Mouse (Mus musculus) G1E (cell line): ENCODE data around the gene Cyp2d26. TPM values are rescaled to one million over a fixed set of nuclear protein-coding genes. Genes with fewer than 3 reads are reported as not detected.

Experiments
- ATAC-seq: 2 replicates; pipeline ENCODE4 v1.8.0; 2016; ENCODE audit warnings: mild to moderate bottlenecking; ENCODE audit not compliant: insufficient number of reproducible peaks, poor library complexity, low FRiP score, severe bottlenecking; ENCODE audit errors: extremely low read depth
- DNase-seq: peaks from one replicate; pipeline ENCODE4 v3.0.0; 2012; ENCODE audit warnings: low spot score
- H3K27me3 ChIP-seq: 2 replicates; pipeline ENCODE4 v1.6.1; 2012; ENCODE audit warnings: mild to moderate bottlenecking, low read length, inconsistent platforms; ENCODE audit not compliant: insufficient read depth
- H3K36me3 ChIP-seq: replicated peaks from 2 replicates; pipeline ENCODE3; 2012; ENCODE audit warnings: mild to moderate bottlenecking, inconsistent platforms
- H3K4me1 ChIP-seq: 2 replicates; pipeline ENCODE4 v1.6.1; 2012; ENCODE audit warnings: low read depth, low read length, inconsistent platforms, mixed read lengths; ENCODE audit not compliant: insufficient read depth
- H3K4me3 ChIP-seq: 2 replicates; pipeline ENCODE4 v1.5.1; 2012; ENCODE audit warnings: low read depth, mild to moderate bottlenecking, inconsistent platforms, low read length, moderate library complexity, mixed read lengths
- H3K9me3 ChIP-seq: replicated peaks from 2 replicates; pipeline ENCODE4 v1.6.1; 2012; ENCODE audit warnings: inconsistent platforms
- CTCF ChIP-seq: IDR thresholded peaks from 2 replicates; pipeline ENCODE4 v1.5.1; 2012; ENCODE audit warnings: low read depth, low read length, inconsistent platforms, mixed read lengths
- GATA1 ChIP-seq: IDR thresholded peaks from 2 replicates; pipeline ENCODE4 v1.6.1; 2012; ENCODE audit warnings: borderline replicate concordance, low read length, inconsistent platforms, mixed read lengths
- GATA2 ChIP-seq: IDR thresholded peaks from 2 replicates; pipeline ENCODE4 v1.6.1; 2012; ENCODE audit warnings: low read depth, low read length, inconsistent platforms, borderline replicate concordance
- POLR2AphosphoS5 ChIP-seq: IDR thresholded peaks from 2 replicates; pipeline ENCODE4 v1.6.1; 2012; ENCODE audit warnings: low read depth, low read length, inconsistent platforms; ENCODE audit not compliant: insufficient replicate concordance
- TAL1 ChIP-seq: conservative IDR thresholded peaks from 2 replicates; pipeline ENCODE4 v1.6.1; 2012; ENCODE audit warnings: low read depth, low read length, inconsistent platforms, mixed read lengths
- polyA plus RNA-seq: library from polyadenylated mRNA; stranded (reverse); fragments of >175 nt; gene quantifications from 2 replicates; pipeline ENCODE4 v1.2.3, GENCODE M21; 2012
- total RNA-seq, 2 experiments: library from RNA; stranded (forward) in 1 of 2; stranded (reverse) in 1 of 2; fragments of 200-1000 nt in 1 of 2; fragments of >200 nt in 1 of 2; fragmentation: Nextera tagmentation in 1 of 2; gene quantifications; 2 replicates each; pipeline ENCODE4 v1.2.3; 2014 to 2017

Cyp2d26 gene
- total RNA-seq (2014; fragmentation: Nextera tagmentation) (not detected in 2 replicates), total RNA-seq (2017) (0.33 TPM in 1 of 2 replicates, not detected in the other), polyA plus RNA-seq (not detected in 2 replicates)

GRCm38 (mm10) chr15:82794277-82794676 is at the start of gene Cyp2d26:
Cyp2d26 (minus strand) TSS chr15:82794294.
- no peaks in the 10 kb centered on the region for H3K9me3 ChIP-seq
- ATAC-seq (no peak), DNase-seq (no peak)
- peaks cover 2% of the 10 kb centered on the region; the same call in 1 of the 2 replicates for H3K27me3 ChIP-seq
- no peaks in the 10 kb centered on the region for H3K4me1 ChIP-seq
- TF ChIP-seq GATA1 (no peak), CTCF (no peak), TAL1 (no peak), GATA2 (no peak), POLR2AphosphoS5 (no peak)
- H3K36me3 ChIP-seq: no peaks in the 10 kb centered on the region
- no peak within 1 kb of the TSS for H3K4me3 ChIP-seq

DNA sequence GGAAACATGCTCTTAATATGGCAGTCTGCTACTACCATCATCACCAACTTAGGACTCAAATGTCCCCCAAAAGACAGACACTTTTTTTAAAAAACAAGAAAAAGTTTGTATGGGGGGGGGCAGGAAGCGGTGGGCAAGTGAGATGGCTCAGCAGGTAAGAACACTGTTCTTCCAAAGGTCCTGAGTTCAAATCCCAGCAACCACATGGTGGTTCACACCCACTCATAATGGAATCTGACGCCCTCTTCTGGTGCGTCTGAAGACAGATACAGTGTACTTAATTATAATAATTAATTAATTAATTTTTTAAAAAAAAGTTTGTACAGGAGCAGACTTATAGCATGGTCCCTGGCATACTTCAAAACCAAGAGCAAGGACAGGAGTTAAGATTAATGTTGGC is 45.1 kb upstream of the Cyp2d26 start:
- Histone ChIP-seq H3K4me1 (peaks cover 3% of the 10 kb centered on the region; the same call in 1 of the 2 replicates), H3K27me3 (no peaks in the 10 kb centered on the region), H3K4me3 (no peak overlapping the region), H3K36me3 (peaks cover 48% of the 10 kb centered on the region), H3K9me3 (no peaks in the 10 kb centered on the region)
- no peak for TF ChIP-seq GATA1
- TF ChIP-seq POLR2AphosphoS5: no peak
- no peak for TF ChIP-seq TAL1
- no peak for TF ChIP-seq GATA2
- no peak for TF ChIP-seq CTCF
- ATAC-seq (no peak), DNase-seq (no peak)

- no peak for DNase-seq
- peaks cover 55% of the 10 kb centered on the region for H3K36me3 ChIP-seq
- no peaks in the 10 kb centered on the region for H3K9me3 ChIP-seq
- no peak for ATAC-seq
- no peak overlapping the region for H3K4me3 ChIP-seq
- H3K4me1 ChIP-seq: 0 out of 2 replicates have a peak, but pooled peaks cover 2% of the 10 kb centered on the region
- no peaks in the 10 kb centered on the region for H3K27me3 ChIP-seq
- TF ChIP-seq GATA2 (no peak), CTCF (no peak), GATA1 (no peak), POLR2AphosphoS5 (no peak), TAL1 (no peak)
These were observed 35.8 kb upstream of the Cyp2d26 start for GRCm38 (mm10) chr15:82829917-82830316.

- Histone ChIP-seq H3K27me3 (no peaks in the 10 kb centered on the region), H3K4me1 (0 out of 2 replicates have a peak, but pooled peaks cover 2% of the 10 kb centered on the region), H3K4me3 (no peak overlapping the region), H3K36me3 (peaks cover 79% of the 10 kb centered on the region), H3K9me3 (no peaks in the 10 kb centered on the region)
- DNase-seq: no peak
- no peak for ATAC-seq
- TF ChIP-seq GATA2 (no peak), POLR2AphosphoS5 (no peak), TAL1 (no peak), CTCF (no peak), GATA1 (no peak)
These were observed 31.8 kb upstream of the Cyp2d26 start for GRCm38 (mm10) chr15:82825866-82826265.

GRCm38 (mm10) chr15:82822347-82822746 is 28.3 kb upstream of the Cyp2d26 start:
- H3K36me3 ChIP-seq: peaks cover 70% of the 10 kb centered on the region
- ATAC-seq (no peak), DNase-seq (no peak)

GRCm38 (mm10) chr15:82821657-82822056 is 27.6 kb upstream of the Cyp2d26 start:
- no peak for ATAC-seq
- DNase-seq: no peak

More at GRCm38 (mm10) chr15:82822347-82822746, 28.3 kb upstream of the Cyp2d26 start:
- Histone ChIP-seq H3K9me3 (no peaks in the 10 kb centered on the region), H3K27me3 (no peaks in the 10 kb centered on the region), H3K4me1 (no peaks in the 10 kb centered on the region), H3K4me3 (no peak overlapping the region)
- TF ChIP-seq CTCF (no peak), TAL1 (no peak)

More at GRCm38 (mm10) chr15:82821657-82822056, 27.6 kb upstream of the Cyp2d26 start:
- Histone ChIP-seq H3K36me3 (peaks cover 67% of the 10 kb centered on the region), H3K4me1 (no peaks in the 10 kb centered on the region), H3K27me3 (no peaks in the 10 kb centered on the region), H3K9me3 (no peaks in the 10 kb centered on the region), H3K4me3 (no peak overlapping the region)
- no peak for TF ChIP-seq CTCF
- TF ChIP-seq GATA2: no peak
- no peak for TF ChIP-seq TAL1
- no peak for TF ChIP-seq POLR2AphosphoS5
- TF ChIP-seq GATA1: no peak
